Mouse (Mus musculus) ES-E14 (cell line): ENCODE measurements at regions not wholly inside any gene's neighbourhood (a gene's known extent, or its start where the extent isn't known, plus 50 kb on each side); places are given as distances from the start of the nearest gene placed in this dataset.

Experiments used
- CHD2 ChIP-seq: IDR thresholded peaks from 2 replicates; pipeline ENCODE4 v1.6.1; 2014; ENCODE audit warnings: mild to moderate bottlenecking, low read depth, low read length, inconsistent platforms
- HCFC1 ChIP-seq: IDR thresholded peaks from 2 replicates; pipeline ENCODE4 v1.6.1; 2012; ENCODE audit warnings: low read length, inconsistent platforms, borderline replicate concordance; ENCODE audit not compliant: insufficient read depth
- ZC3H11A ChIP-seq: IDR thresholded peaks from 2 replicates; pipeline ENCODE4 v1.6.1; 2012; ENCODE audit warnings: low read depth, mild to moderate bottlenecking, inconsistent platforms, low read length, borderline replicate concordance

- no peak for TF ChIP-seq CHD2
- TF ChIP-seq ZC3H11A = no peak
- TF ChIP-seq HCFC1 = no peak
Observed at GRCm38 (mm10) chr3:41962923-41963322, 220.5 kb downstream of the D3Ertd751e start.
